Mouse (Mus musculus): ENCODE results near the gene Hivep2.

- TF ChIP-seq ZNF384 (IDR thresholded peaks at IDR 0.05; ENCODE audit: low read depth, low read length) (no peak), HCFC1 (IDR thresholded peaks at IDR 0.05; ENCODE audit: borderline replicate concordance, insufficient read depth, low read length) (no peak), MAFK (IDR thresholded peaks at IDR 0.05; ENCODE audit: insufficient read depth, low read depth, low read length) (no peak)
These were observed 69.7 kb downstream of the Hivep2 start for GRCm38 (mm10) chr10:14035607-14036006.

Measured in ES-E14 (cell line).